Comparison of ENCODE assay signal across 27 mouse cellular contexts in the genomic region with DNA sequence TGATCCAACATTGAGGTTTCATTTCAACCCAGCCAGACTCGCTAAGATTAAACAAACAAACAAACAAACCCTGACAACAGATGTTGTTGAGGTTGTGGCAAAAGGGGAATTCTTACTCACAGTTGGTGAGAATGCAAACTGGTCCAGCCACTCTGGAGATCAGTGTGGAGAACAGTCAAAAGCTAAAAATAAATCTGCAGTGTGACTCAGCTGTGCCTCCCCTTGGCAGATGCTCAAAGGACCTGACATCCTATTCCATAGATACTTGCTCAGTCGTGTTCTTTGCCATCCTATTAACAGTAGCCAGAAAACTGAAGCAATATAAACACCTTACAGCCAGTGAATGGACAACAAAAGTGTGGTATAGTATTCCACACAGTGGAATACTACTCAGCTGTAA.
DNase-seq lines count a peak whose midpoint lies in the region; ATAC-seq lines count a peak whose summit lies in the region.
"Had no signal": no experiment of that assay in that cellular context is flagged by ENCODE, and none has a peak within 500 bp of the region (broad histone marks: within the 10 kb centered on the region; RNA-seq: fewer than 3 reads in every experiment).

No protein-coding gene starts in this region.

- DNase-seq in adrenal gland, adult 2 months, result peak; percentile 47
- DNase-seq in adrenal gland, adult 18-20 months (ENCODE audit: low spot score in 2 of 2), result no peak
- peak; percentile 27 to 49 for DNase-seq in adrenal gland, postnatal 36 days
- DNase-seq in adrenal gland, postnatal 4 days (ENCODE audit: low spot score in 2 of 2), result no peak
- peak; percentile 32 for DNase-seq in 3134 (ENCODE audit: extremely low read depth, insufficient read length, low spot score)
- peak; percentile 67 for DNase-seq in brain, adult 2 months (ENCODE audit: low read depth, low spot score)
- DNase-seq: cerebellum, adult 11-12 months; cerebellum, adult 8-10 months; cerebellum, postnatal 10 days; forebrain, postnatal 0 days; gastrocnemius, adult 2 months; gastrocnemius, postnatal 14 days; heart, postnatal 14 days; heart, postnatal 4 days; kidney, adult 18-20 months; kidney, adult 9 months had no signal

- H3K9me3 ChIP-seq in kidney, embryonic 16.5 days (ENCODE audit: low read length), result no peaks in the 10 kb centered on the region
- H3K9me3 ChIP-seq: forebrain, embryonic 10.5 days; forebrain, embryonic 13.5 days; heart, embryonic 13.5 days had no signal

- no peak overlapping the region for H3K27ac ChIP-seq in kidney, embryonic 16.5 days (ENCODE audit: low read length)
- H3K27ac ChIP-seq: forebrain, embryonic 10.5 days; forebrain, embryonic 13.5 days; gastrocnemius, adult 2 months; heart, adult 2 months; heart, embryonic 13.5 days; hindbrain, embryonic 14.5 days; hindbrain, postnatal 0 days had no signal

- no peaks in the 10 kb centered on the region for H3K4me1 ChIP-seq in kidney, embryonic 16.5 days (ENCODE audit: insufficient read depth, low read length)
- H3K4me1 ChIP-seq: heart, embryonic 13.5 days had no signal

- ATAC-seq in kidney, embryonic 16.5 days (ENCODE audit: low FRiP score, low TSS enrichment), result no peak
- ATAC-seq: activated CD4-positive, CD25-positive, alpha-beta regulatory T cell, adult 4 months; CD4-positive, CD25-positive, alpha-beta regulatory T cell, adult 4 months; forebrain, embryonic 13.5 days; forebrain, postnatal 0 days; hindbrain, postnatal 0 days; inflammation-experienced regulatory T-cells, adult 6 months; intestine, embryonic 16.5 days had no signal

- H3K9ac ChIP-seq in kidney, embryonic 16.5 days (replicated peaks; ENCODE audit: low read length), result no peak overlapping the region
- H3K9ac ChIP-seq: forebrain, embryonic 13.5 days; forebrain, postnatal 0 days; heart, embryonic 13.5 days; hindbrain, embryonic 14.5 days had no signal

- no peaks in the 10 kb centered on the region for H3K36me3 ChIP-seq in kidney, embryonic 16.5 days (ENCODE audit: insufficient read depth, low read length)
- H3K36me3 ChIP-seq: forebrain, embryonic 10.5 days; heart, embryonic 13.5 days had no signal

- no peak overlapping the region for H3K4me2 ChIP-seq in kidney, embryonic 16.5 days (replicated peaks; ENCODE audit: low read depth, low read length)
- H3K4me2 ChIP-seq: forebrain, embryonic 13.5 days; heart, embryonic 13.5 days; hindbrain, embryonic 14.5 days had no signal

- no peak overlapping the region for H3K4me3 ChIP-seq in kidney, embryonic 16.5 days (ENCODE audit: low read length)
- H3K4me3 ChIP-seq: forebrain, embryonic 10.5 days; forebrain, embryonic 13.5 days; gastrocnemius, adult 2 months; heart, adult 2 months; heart, embryonic 13.5 days had no signal

- WGBS in kidney, embryonic 16.5 days, result 59% methylated on average over 2 of the region's 2 CpGs

- no peaks in the 10 kb centered on the region for H3K27me3 ChIP-seq in kidney, embryonic 16.5 days (ENCODE audit: insufficient read depth, low read length)
- H3K27me3 ChIP-seq: forebrain, embryonic 13.5 days; heart, embryonic 13.5 days had no signal

Comparison
In these comparisons a context has a peak if more than half of its experiments do, and no peak if none do; other contexts are left out.
1. DNase-seq: peak in adrenal gland, adult 2 months (single experiment), adrenal gland, postnatal 36 days (2 of 2), 3134 (single experiment) and brain, adult 2 months (single experiment); none in adrenal gland, adult 18-20 months (0 of 2) and adrenal gland, postnatal 4 days (0 of 2).